Mouse (Mus musculus) thymus, postnatal 36 days (tissue): ENCODE data around the gene Slc7a10.

Experiments used
- DNase-seq, 2 experiments: peaks; one replicate each; pipeline ENCODE4 v3.0.0; 2022; ENCODE audit warnings: mixed read lengths in 2 of 2

Gene Slc7a10

GRCm38 (mm10) chr7:35185889-35186569, at the start of gene Slc7a10:
TSS of gene Slc7a10 (plus strand) at chr7:35186385.
- DNase-seq = no peak

GRCm38 (mm10) chr7:35137524-35137923, 48.7 kb upstream of the Slc7a10 start:
- DNase-seq = no peak

GRCm38 (mm10) chr7:35138481-35138880, 47.7 kb upstream of the Slc7a10 start:
- no peak for DNase-seq

GRCm38 (mm10) chr7:35139880-35140279, 46.3 kb upstream of the Slc7a10 start:
- no peak for DNase-seq

- DNase-seq = no peak
These were observed 44.7 kb upstream of the Slc7a10 start for GRCm38 (mm10) chr7:35141519-35141918.

GRCm38 (mm10) chr7:35142522-35142921, 43.7 kb upstream of the Slc7a10 start:
- no peak for DNase-seq

- no peak for DNase-seq
These were observed 42.1 kb upstream of the Slc7a10 start for GRCm38 (mm10) chr7:35143864-35144618.

- no peak for DNase-seq
These were observed 41.1 kb upstream of the Slc7a10 start for GRCm38 (mm10) chr7:35145068-35145467.

GRCm38 (mm10) chr7:35146269-35146668, 39.9 kb upstream of the Slc7a10 start:
- no peak for DNase-seq

- DNase-seq = no peak
These were observed 36.4 kb upstream of the Slc7a10 start for GRCm38 (mm10) chr7:35149616-35150433.

GRCm38 (mm10) chr7:35150860-35151259, 35.3 kb upstream of the Slc7a10 start:
- no peak for DNase-seq

- DNase-seq = no peak
These were observed 31.7 kb upstream of the Slc7a10 start for GRCm38 (mm10) chr7:35154449-35154848.

- DNase-seq = no peak
These were observed 29.4 kb upstream of the Slc7a10 start for GRCm38 (mm10) chr7:35156561-35157477.

- no peak for DNase-seq
These were observed 28.7 kb upstream of the Slc7a10 start for GRCm38 (mm10) chr7:35157512-35157911.

GRCm38 (mm10) chr7:35162443-35162842, 23.7 kb upstream of the Slc7a10 start:
- no peak for DNase-seq

- DNase-seq = no peak
These were observed 22.6 kb upstream of the Slc7a10 start for GRCm38 (mm10) chr7:35163600-35163999.

- DNase-seq = no peak
These were observed 22.1 kb upstream of the Slc7a10 start for GRCm38 (mm10) chr7:35164131-35164530.

- DNase-seq = no peak
These were observed 19.2 kb upstream of the Slc7a10 start for GRCm38 (mm10) chr7:35166988-35167387.

GRCm38 (mm10) chr7:35167925-35168324, 18.3 kb upstream of the Slc7a10 start:
- no peak for DNase-seq

- DNase-seq = peak; percentile 70 to 78
These were observed 16.8 kb upstream of the Slc7a10 start for GRCm38 (mm10) chr7:35169341-35169740.

GRCm38 (mm10) chr7:35171867-35172382, 14.3 kb upstream of the Slc7a10 start:
- peak; percentile 32 to 37 for DNase-seq

GRCm38 (mm10) chr7:35172519-35172918, 13.7 kb upstream of the Slc7a10 start:
- DNase-seq = no peak
